Mouse (Mus musculus): ENCODE measurements around the gene Tlr6. TPM values are rescaled to one million over a fixed set of nuclear protein-coding genes. Genes with fewer than 3 reads are reported as not detected.

Gene Tlr6
- polyA plus RNA-seq, 1 experiment: 1.5 TPM

DNA sequence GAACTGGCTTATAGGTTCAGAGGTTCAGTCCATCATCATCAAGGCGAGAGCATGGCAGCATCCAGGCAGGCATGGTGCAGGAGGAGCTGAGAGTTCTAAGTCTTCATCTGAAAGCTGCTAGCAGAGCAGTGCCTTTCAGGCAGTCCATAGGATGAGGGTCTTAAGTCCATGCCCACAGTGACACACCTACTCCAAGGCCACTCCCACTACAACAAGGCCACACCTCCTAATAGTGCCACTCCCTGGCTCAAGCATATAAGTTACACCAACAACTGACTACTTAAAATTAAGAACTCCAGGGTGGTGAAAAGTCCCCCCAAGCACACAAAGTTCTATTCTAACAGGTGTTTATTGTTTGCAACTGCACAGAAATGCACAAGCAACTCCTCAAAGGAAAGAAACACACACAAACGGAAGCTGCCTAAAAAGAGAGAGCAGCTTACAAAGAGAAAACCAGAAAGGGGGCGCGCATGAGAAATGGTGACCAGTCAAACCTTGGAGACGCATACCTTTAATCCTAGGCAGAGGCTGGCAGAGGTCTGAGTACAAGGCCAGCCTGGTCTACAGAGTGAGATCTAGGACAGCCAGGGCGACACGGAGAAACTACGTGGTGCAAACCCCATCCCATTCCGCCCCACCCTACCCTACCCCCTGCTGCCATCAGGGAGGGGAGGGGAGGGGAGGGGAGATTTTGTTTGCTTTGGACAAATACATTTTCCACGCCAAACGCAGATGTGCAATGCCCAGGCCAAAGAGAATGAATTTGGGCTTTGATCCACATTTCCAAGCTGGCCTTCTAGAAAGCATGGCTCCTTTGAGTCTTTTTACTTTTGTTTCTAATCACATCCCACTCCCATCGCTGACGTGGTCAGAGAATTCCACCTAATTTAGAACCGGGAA is 9.3 kb upstream of the Tlr6 start:
- TF ChIP-seq CTCF (IDR thresholded peaks at IDR 0.05; ENCODE audit: borderline replicate concordance, control insufficient read depth, extremely low read depth, insufficient read depth, low read length, poor library complexity): no peak
- no peak for TF ChIP-seq POLR2A (IDR thresholded peaks at IDR 0.05; ENCODE audit: control insufficient read depth, extremely low read depth, insufficient read depth, low read length, poor library complexity)
- H3K4me3 ChIP-seq (ENCODE audit: control insufficient read depth, insufficient read depth, low read length): peak overlapping the region; percentile 88
- WGBS: 7% methylated on average over 14 of the region's 14 CpGs
- peaks cover 12% of the 10 kb centered on the region for H3K4me1 ChIP-seq (replicated peaks; ENCODE audit: control insufficient read depth, insufficient read depth, low read length)
- peak; percentile 29 for DNase-seq
- H3K27ac ChIP-seq (ENCODE audit: control insufficient read depth, insufficient read depth, low read length): no peak overlapping the region
- H3K36me3 ChIP-seq (ENCODE audit: control insufficient read depth, insufficient read depth, low read length): no peaks in the 10 kb centered on the region
- peaks cover 11% of the 10 kb centered on the region for H3K27me3 ChIP-seq (ENCODE audit: control insufficient read depth, insufficient read depth, low read length)

GRCm38 (mm10) chr5:64963735-64964134 is 3.8 kb upstream of the Tlr6 start:
- TF ChIP-seq CTCF (IDR thresholded peaks at IDR 0.05; ENCODE audit: borderline replicate concordance, control insufficient read depth, extremely low read depth, insufficient read depth, low read length, poor library complexity) (no peak), POLR2A (IDR thresholded peaks at IDR 0.05; ENCODE audit: control insufficient read depth, extremely low read depth, insufficient read depth, low read length, poor library complexity) (no peak)

GRCm38 (mm10) chr5:64963271-64963670 is 3.4 kb upstream of the Tlr6 start:
- TF ChIP-seq POLR2A (IDR thresholded peaks at IDR 0.05; ENCODE audit: control insufficient read depth, extremely low read depth, insufficient read depth, low read length, poor library complexity) (no peak), CTCF (IDR thresholded peaks at IDR 0.05; ENCODE audit: borderline replicate concordance, control insufficient read depth, extremely low read depth, insufficient read depth, low read length, poor library complexity) (no peak)
- no peak for DNase-seq
- H3K27ac ChIP-seq (ENCODE audit: control insufficient read depth, insufficient read depth, low read length): no peak overlapping the region
- peaks cover 12% of the 10 kb centered on the region for H3K4me1 ChIP-seq (replicated peaks; ENCODE audit: control insufficient read depth, insufficient read depth, low read length)
- H3K36me3 ChIP-seq (ENCODE audit: control insufficient read depth, insufficient read depth, low read length): no peaks in the 10 kb centered on the region
- WGBS: 98% methylated on average over 5 of the region's 5 CpGs
- H3K27me3 ChIP-seq (ENCODE audit: control insufficient read depth, insufficient read depth, low read length): no peaks in the 10 kb centered on the region
- no peak overlapping the region for H3K4me3 ChIP-seq (ENCODE audit: control insufficient read depth, insufficient read depth, low read length)

More at GRCm38 (mm10) chr5:64963735-64964134, 3.8 kb upstream of the Tlr6 start:
- peaks cover 10% of the 10 kb centered on the region for H3K4me1 ChIP-seq (replicated peaks; ENCODE audit: control insufficient read depth, insufficient read depth, low read length)
- no peak for DNase-seq
- no peaks in the 10 kb centered on the region for H3K27me3 ChIP-seq (ENCODE audit: control insufficient read depth, insufficient read depth, low read length)
- no peaks in the 10 kb centered on the region for H3K36me3 ChIP-seq (ENCODE audit: control insufficient read depth, insufficient read depth, low read length)
- over 99% methylated on average over 3 of the region's 3 CpGs for WGBS
- H3K4me3 ChIP-seq (ENCODE audit: control insufficient read depth, insufficient read depth, low read length): no peak overlapping the region
- H3K27ac ChIP-seq (ENCODE audit: control insufficient read depth, insufficient read depth, low read length): no peak overlapping the region

DNA sequence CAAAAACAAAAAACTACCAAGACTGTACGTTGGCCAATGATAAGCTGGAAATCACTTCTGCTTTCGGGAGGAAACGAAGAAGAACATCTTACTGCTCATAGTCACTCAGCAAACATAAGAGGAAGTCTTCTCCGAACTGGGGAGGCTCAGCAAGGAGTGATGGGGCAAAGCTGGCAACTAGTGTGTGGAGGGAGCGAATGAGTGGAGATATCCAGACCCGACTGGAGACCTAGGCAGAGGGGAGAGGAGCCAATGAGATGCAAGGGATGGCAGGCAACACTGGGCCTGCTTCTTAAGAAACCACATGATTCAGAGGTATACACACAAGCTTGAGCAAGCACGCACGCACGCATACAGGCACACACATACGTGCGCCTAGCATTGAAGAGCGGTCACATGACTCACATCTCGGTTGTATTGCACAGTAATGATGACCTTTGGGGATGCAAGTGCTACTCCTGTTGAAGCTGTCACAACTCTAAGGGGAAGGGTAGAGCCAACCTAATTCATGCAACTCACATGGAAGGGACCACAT is 1.0 kb upstream of the Tlr6 start:
- H3K27ac ChIP-seq (ENCODE audit: control insufficient read depth, insufficient read depth, low read length): no peak overlapping the region
- DNase-seq: no peak

GRCm38 (mm10) chr5:64958991-64959842 is 680 bp downstream of the Tlr6 start:
- H3K27ac ChIP-seq (ENCODE audit: control insufficient read depth, insufficient read depth, low read length): peak overlapping the region; percentile 50
- peaks cover 13% of the 10 kb centered on the region for H3K4me1 ChIP-seq (replicated peaks; ENCODE audit: control insufficient read depth, insufficient read depth, low read length)
- 6% methylated on average over 22 of the region's 22 CpGs for WGBS
- peak; percentile 29 for DNase-seq
- TF ChIP-seq POLR2A (IDR thresholded peaks at IDR 0.05; ENCODE audit: control insufficient read depth, extremely low read depth, insufficient read depth, low read length, poor library complexity): no peak
- TF ChIP-seq CTCF (IDR thresholded peaks at IDR 0.05; ENCODE audit: borderline replicate concordance, control insufficient read depth, extremely low read depth, insufficient read depth, low read length, poor library complexity): no peak
- no peaks in the 10 kb centered on the region for H3K27me3 ChIP-seq (ENCODE audit: control insufficient read depth, insufficient read depth, low read length)
- H3K4me3 ChIP-seq (ENCODE audit: control insufficient read depth, insufficient read depth, low read length): peak overlapping the region; percentile 55
- no peaks in the 10 kb centered on the region for H3K36me3 ChIP-seq (ENCODE audit: control insufficient read depth, insufficient read depth, low read length)

More for the DNA sequence above, 1.0 kb upstream of the Tlr6 start:
- 53% methylated on average over 13 of the region's 13 CpGs for WGBS
- no peaks in the 10 kb centered on the region for H3K36me3 ChIP-seq (ENCODE audit: control insufficient read depth, insufficient read depth, low read length)
- H3K4me3 ChIP-seq (ENCODE audit: control insufficient read depth, insufficient read depth, low read length): no peak overlapping the region
- peaks cover 13% of the 10 kb centered on the region for H3K4me1 ChIP-seq (replicated peaks; ENCODE audit: control insufficient read depth, insufficient read depth, low read length)
- TF ChIP-seq CTCF (IDR thresholded peaks at IDR 0.05; ENCODE audit: borderline replicate concordance, control insufficient read depth, extremely low read depth, insufficient read depth, low read length, poor library complexity) (no peak), POLR2A (IDR thresholded peaks at IDR 0.05; ENCODE audit: control insufficient read depth, extremely low read depth, insufficient read depth, low read length, poor library complexity) (no peak)
- H3K27me3 ChIP-seq (ENCODE audit: control insufficient read depth, insufficient read depth, low read length): no peaks in the 10 kb centered on the region

- 94% methylated on average over 8 of the region's 8 CpGs for WGBS
- H3K27me3 ChIP-seq (ENCODE audit: control insufficient read depth, insufficient read depth, low read length): no peaks in the 10 kb centered on the region
- no peak overlapping the region for H3K4me3 ChIP-seq (ENCODE audit: control insufficient read depth, insufficient read depth, low read length)
- no peak overlapping the region for H3K27ac ChIP-seq (ENCODE audit: control insufficient read depth, insufficient read depth, low read length)
- H3K36me3 ChIP-seq (ENCODE audit: control insufficient read depth, insufficient read depth, low read length): no peaks in the 10 kb centered on the region
- no peak for TF ChIP-seq CTCF (IDR thresholded peaks at IDR 0.05; ENCODE audit: borderline replicate concordance, control insufficient read depth, extremely low read depth, insufficient read depth, low read length, poor library complexity)
- no peak for TF ChIP-seq POLR2A (IDR thresholded peaks at IDR 0.05; ENCODE audit: control insufficient read depth, extremely low read depth, insufficient read depth, low read length, poor library complexity)
- DNase-seq: no peak
- H3K4me1 ChIP-seq (replicated peaks; ENCODE audit: control insufficient read depth, insufficient read depth, low read length): peaks cover 3% of the 10 kb centered on the region; the same call in 1 of the 2 replicates
Measured at GRCm38 (mm10) chr5:64954931-64955330, 5.0 kb downstream of the Tlr6 start.

Data from thymus, adult 2 months (tissue).